Mouse (Mus musculus): ENCODE measurements at regions not wholly inside any gene's neighbourhood (a gene's known extent, or its start where the extent isn't known, plus 50 kb on each side); places are given as distances from the start of the nearest gene placed in this dataset.

DNA sequence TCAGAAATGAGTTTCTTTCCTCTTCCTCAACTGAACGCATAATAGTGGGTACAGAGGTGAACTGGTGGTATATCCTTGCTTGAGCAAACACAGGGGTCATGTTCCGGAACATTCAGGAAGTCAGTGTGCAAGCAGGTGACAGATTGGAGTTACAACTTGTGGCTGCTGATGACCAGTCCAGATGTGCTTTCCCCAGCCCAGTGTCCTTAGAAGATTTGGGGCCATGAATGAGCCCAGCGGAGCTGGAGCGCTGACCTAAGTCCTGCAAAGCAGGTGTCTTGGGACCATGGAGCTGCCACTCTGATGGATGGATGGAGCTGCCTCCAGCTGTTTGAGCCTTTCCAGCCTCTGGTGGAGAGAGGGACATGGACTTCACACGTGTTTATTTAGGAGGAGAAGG is 72.6 kb upstream of the Intu start:
- TF ChIP-seq POLR2A (IDR thresholded peaks at IDR 0.05; ENCODE audit: extremely low read depth, insufficient read depth, low read length) (no peak), CTCF (IDR thresholded peaks at IDR 0.05; ENCODE audit: low read depth, low read length) (no peak)
- Histone ChIP-seq H3K27me3 (ENCODE audit: control insufficient read depth, insufficient read depth, low read length) (no peaks in the 10 kb centered on the region), H3K9ac (ENCODE audit: low read depth, low read length) (no peak overlapping the region), H3K36me3 (ENCODE audit: control insufficient read depth, insufficient read depth, low read length) (no peaks in the 10 kb centered on the region), H3K27ac (replicated peaks; ENCODE audit: insufficient read depth, low read depth, low read length) (no peak overlapping the region), H3K4me3 (ENCODE audit: insufficient read depth, low read depth, low read length) (no peak overlapping the region), H3K4me1 (ENCODE audit: control insufficient read depth, insufficient read depth, low read length) (no peaks in the 10 kb centered on the region), H3K79me2 (ENCODE audit: control insufficient read depth, insufficient read depth, low read length) (no peaks in the 10 kb centered on the region)
- WGBS, result 87% methylated on average over 5 of the region's 5 CpGs
- no peak for DNase-seq (ENCODE audit: extremely low read depth, low read depth, low spot score)

DNA sequence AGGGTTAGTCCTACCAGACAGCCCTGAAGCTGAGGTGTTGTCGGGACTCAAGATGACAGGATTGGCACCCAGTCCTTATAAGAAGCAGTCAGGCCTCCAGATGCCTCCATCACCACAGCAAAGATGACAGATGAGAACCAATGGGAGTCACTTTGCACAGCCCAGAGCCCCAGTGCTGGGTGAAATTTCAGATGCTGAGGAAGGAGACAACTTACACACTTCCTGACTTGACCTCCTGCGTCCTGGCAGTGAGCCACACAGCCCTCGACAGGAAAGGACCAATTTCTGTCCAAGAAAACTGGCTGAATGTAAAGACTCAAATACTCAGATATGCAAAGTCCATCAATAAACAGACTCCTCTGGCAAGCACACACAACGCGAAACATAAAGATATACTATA is 67.6 kb upstream of the Intu start:
- H3K4me1 ChIP-seq (ENCODE audit: control insufficient read depth, insufficient read depth, low read length), result no peaks in the 10 kb centered on the region
- H3K36me3 ChIP-seq (ENCODE audit: control insufficient read depth, insufficient read depth, low read length), result no peaks in the 10 kb centered on the region
- no peak overlapping the region for H3K9ac ChIP-seq (ENCODE audit: low read depth, low read length)
- no peak overlapping the region for H3K27ac ChIP-seq (replicated peaks; ENCODE audit: insufficient read depth, low read depth, low read length)
- H3K4me3 ChIP-seq (ENCODE audit: insufficient read depth, low read depth, low read length), result no peak overlapping the region
- WGBS, result 76% methylated on average over 5 of the region's 5 CpGs
- DNase-seq (ENCODE audit: extremely low read depth, low read depth, low spot score), result no peak
- H3K79me2 ChIP-seq (ENCODE audit: control insufficient read depth, insufficient read depth, low read length), result no peaks in the 10 kb centered on the region
- no peak for TF ChIP-seq POLR2A (IDR thresholded peaks at IDR 0.05; ENCODE audit: extremely low read depth, insufficient read depth, low read length)
- no peak for TF ChIP-seq CTCF (IDR thresholded peaks at IDR 0.05; ENCODE audit: low read depth, low read length)
- no peaks in the 10 kb centered on the region for H3K27me3 ChIP-seq (ENCODE audit: control insufficient read depth, insufficient read depth, low read length)

DNA sequence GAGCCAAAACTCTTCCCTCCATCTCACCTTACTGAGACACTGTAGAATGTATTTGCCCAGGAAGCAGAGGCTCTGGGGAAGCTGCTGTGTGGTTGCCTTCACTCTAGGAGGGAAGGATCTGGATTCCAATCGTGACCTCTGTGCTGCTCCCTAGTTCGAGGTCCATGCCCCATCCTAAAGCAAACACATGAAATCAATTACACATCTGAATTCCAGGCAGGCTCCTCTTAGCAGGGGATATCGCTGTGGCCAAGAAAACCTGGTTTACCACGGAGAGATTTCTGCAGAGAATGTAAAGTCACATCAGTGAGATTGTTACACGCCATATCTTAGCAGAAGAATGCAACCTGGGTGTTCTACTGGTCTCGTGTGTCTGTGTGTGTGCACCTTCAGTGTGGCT is 61.0 kb upstream of the Intu start:
- Histone ChIP-seq H3K9ac (ENCODE audit: low read depth, low read length) (no peak overlapping the region), H3K27me3 (ENCODE audit: control insufficient read depth, insufficient read depth, low read length) (no peaks in the 10 kb centered on the region), H3K4me3 (ENCODE audit: insufficient read depth, low read depth, low read length) (no peak overlapping the region), H3K27ac (replicated peaks; ENCODE audit: insufficient read depth, low read depth, low read length) (no peak overlapping the region), H3K4me1 (ENCODE audit: control insufficient read depth, insufficient read depth, low read length) (no peaks in the 10 kb centered on the region), H3K36me3 (ENCODE audit: control insufficient read depth, insufficient read depth, low read length) (no peaks in the 10 kb centered on the region), H3K79me2 (ENCODE audit: control insufficient read depth, insufficient read depth, low read length) (no peaks in the 10 kb centered on the region)
- 42% methylated on average over 6 of the region's 6 CpGs for WGBS
- TF ChIP-seq POLR2A (IDR thresholded peaks at IDR 0.05; ENCODE audit: extremely low read depth, insufficient read depth, low read length), result no peak
- TF ChIP-seq CTCF (IDR thresholded peaks at IDR 0.05; ENCODE audit: low read depth, low read length), result no peak
- DNase-seq (ENCODE audit: extremely low read depth, low read depth, low spot score), result no peak

DNA sequence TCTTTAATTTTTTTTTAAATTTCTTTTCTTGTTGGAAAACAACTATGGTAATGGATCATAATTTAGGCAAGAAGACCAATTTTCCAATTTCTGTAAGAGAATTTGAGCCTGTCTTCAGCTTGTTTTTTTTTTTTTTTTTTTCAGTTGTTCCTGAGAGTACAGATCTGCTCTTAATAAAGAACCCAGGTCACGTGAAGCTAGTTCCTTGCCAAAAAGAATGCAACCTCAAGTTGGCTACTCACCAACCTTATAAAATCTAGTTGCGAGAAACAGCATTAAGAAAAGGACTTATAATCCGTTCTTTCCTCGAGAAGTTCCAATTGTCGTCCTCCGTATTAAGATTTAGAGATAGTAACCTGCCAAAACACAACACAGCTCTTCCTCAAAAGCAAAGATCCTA is 58.3 kb upstream of the Intu start:
- TF ChIP-seq CTCF (IDR thresholded peaks at IDR 0.05; ENCODE audit: low read depth, low read length) (no peak), POLR2A (IDR thresholded peaks at IDR 0.05; ENCODE audit: extremely low read depth, insufficient read depth, low read length) (no peak)
- Histone ChIP-seq H3K36me3 (ENCODE audit: control insufficient read depth, insufficient read depth, low read length) (no peaks in the 10 kb centered on the region), H3K4me3 (ENCODE audit: insufficient read depth, low read depth, low read length) (no peak overlapping the region), H3K27ac (replicated peaks; ENCODE audit: insufficient read depth, low read depth, low read length) (no peak overlapping the region), H3K27me3 (ENCODE audit: control insufficient read depth, insufficient read depth, low read length) (no peaks in the 10 kb centered on the region), H3K4me1 (ENCODE audit: control insufficient read depth, insufficient read depth, low read length) (no peaks in the 10 kb centered on the region), H3K9ac (ENCODE audit: low read depth, low read length) (no peak overlapping the region), H3K79me2 (ENCODE audit: control insufficient read depth, insufficient read depth, low read length) (no peaks in the 10 kb centered on the region)
- no peak for DNase-seq (ENCODE audit: extremely low read depth, low read depth, low spot score)
- 91% methylated on average over 6 of the region's 6 CpGs for WGBS

DNA sequence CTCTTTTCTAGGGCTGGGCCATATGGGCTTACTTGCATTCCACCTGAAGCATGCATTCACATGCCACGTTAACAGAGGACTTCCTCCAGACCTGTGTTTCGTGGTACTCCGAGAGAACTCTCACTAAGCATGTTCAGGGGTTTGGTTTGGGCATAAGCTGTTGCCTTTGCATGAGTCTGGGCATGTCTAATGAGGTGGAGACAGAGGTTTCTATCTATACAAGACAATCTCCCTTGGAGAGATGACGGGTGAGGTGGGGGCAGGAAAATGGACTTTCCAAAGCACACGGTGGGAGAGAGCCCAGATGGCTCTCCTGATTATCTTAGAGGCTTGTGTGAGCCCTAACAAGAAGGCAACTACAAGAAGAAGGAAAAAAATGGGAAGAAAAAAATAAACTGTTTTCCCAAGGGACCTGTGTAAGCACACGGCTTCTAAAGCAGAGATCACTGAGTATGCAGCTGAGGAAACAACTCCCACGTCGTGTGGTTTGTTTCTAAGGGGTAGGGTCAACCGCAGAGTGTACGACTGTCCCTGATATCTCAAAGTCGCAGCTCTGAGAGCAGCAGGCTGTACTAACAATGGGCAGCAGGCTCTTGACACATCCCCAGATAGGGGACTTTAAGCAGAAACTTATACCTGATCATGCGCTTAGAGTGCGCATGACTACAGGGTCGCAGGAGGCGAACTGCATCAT is 50.7 kb upstream of the Intu start:
- H3K79me2 ChIP-seq (ENCODE audit: control insufficient read depth, insufficient read depth, low read length), result no peaks in the 10 kb centered on the region
- no peak overlapping the region for H3K4me3 ChIP-seq (ENCODE audit: insufficient read depth, low read depth, low read length)
- WGBS, result 74% methylated on average over 15 of the region's 15 CpGs
- H3K36me3 ChIP-seq (ENCODE audit: control insufficient read depth, insufficient read depth, low read length), result no peaks in the 10 kb centered on the region
- H3K27ac ChIP-seq (replicated peaks; ENCODE audit: insufficient read depth, low read depth, low read length), result no peak overlapping the region
- no peak for TF ChIP-seq POLR2A (IDR thresholded peaks at IDR 0.05; ENCODE audit: extremely low read depth, insufficient read depth, low read length)
- TF ChIP-seq CTCF (IDR thresholded peaks at IDR 0.05; ENCODE audit: low read depth, low read length), result no peak
- H3K4me1 ChIP-seq (ENCODE audit: control insufficient read depth, insufficient read depth, low read length), result no peaks in the 10 kb centered on the region
- no peaks in the 10 kb centered on the region for H3K27me3 ChIP-seq (ENCODE audit: control insufficient read depth, insufficient read depth, low read length)
- H3K9ac ChIP-seq (ENCODE audit: low read depth, low read length), result no peak overlapping the region
- DNase-seq (ENCODE audit: extremely low read depth, low read depth, low spot score), result no peak

Data from liver, adult 2 months (tissue).